Mouse (Mus musculus) stomach, postnatal 0 days (tissue): Measurements from ENCODE around the gene Gm28372.
"Not testable (repeated sequence)": the region's sequence is repeated elsewhere in the genome, so short reads cannot be mapped to it uniquely, and the experiment has no call there.

Source experiments
- CTCF ChIP-seq: IDR thresholded peaks from 2 replicates; pipeline ENCODE4 v1.5.1; 2016; ENCODE audit warnings: antibody characterized with exemption, low read depth, mild to moderate bottlenecking, moderate library complexity
- EP300 ChIP-seq: optimal IDR thresholded peaks from 2 replicates; pipeline ENCODE3; 2016; ENCODE audit warnings: antibody characterized with exemption

GRCm38 (mm10) chr2:130373026-130373425 lies 32.0 kb upstream of the Gm28372 start:
- not testable (repeated sequence) for TF ChIP-seq CTCF, EP300
